Mouse (Mus musculus): ENCODE results near the gene Filip1l. TPM values are rescaled to one million over a fixed set of nuclear protein-coding genes. Genes with fewer than 3 reads are reported as not detected.

Gene Filip1l
- polyA plus RNA-seq, 1 experiment from 2014 or later, result 3.4 TPM

GRCm38 (mm10) chr16:57553235-57553634 lies 200.3 kb downstream of the Filip1l start:
- Histone ChIP-seq H3K9me3 (ENCODE audit: control insufficient read depth, low read length) (no peaks in the 10 kb centered on the region), H3K27me3 (ENCODE audit: control insufficient read depth, insufficient read depth, low read length) (peaks cover 11% of the 10 kb centered on the region), H3K4me3 (replicated peaks; ENCODE audit: low read length) (no peak overlapping the region), H3K9ac (no peak overlapping the region), H3K4me1 (replicated peaks; ENCODE audit: control insufficient read depth, insufficient read depth, low read length) (no peaks in the 10 kb centered on the region), H3K4me2 (replicated peaks) (no peak overlapping the region), H3K27ac (no peak overlapping the region), H3K36me3 (replicated peaks; ENCODE audit: control insufficient read depth, insufficient read depth) (no peaks in the 10 kb centered on the region)
- DNase-seq (ENCODE audit: low spot score) (no peak), ATAC-seq (ENCODE audit: low FRiP score) (no peak)

GRCm38 (mm10) chr16:57554886-57555400 lies 202.1 kb downstream of the Filip1l start:
- Histone ChIP-seq H3K36me3 (replicated peaks; ENCODE audit: control insufficient read depth, insufficient read depth) (no peaks in the 10 kb centered on the region), H3K9me3 (ENCODE audit: control insufficient read depth, low read length) (no peaks in the 10 kb centered on the region), H3K27ac (no peak overlapping the region), H3K4me1 (replicated peaks; ENCODE audit: control insufficient read depth, insufficient read depth, low read length) (no peaks in the 10 kb centered on the region), H3K4me3 (replicated peaks; ENCODE audit: low read length) (no peak overlapping the region), H3K4me2 (replicated peaks) (no peak overlapping the region), H3K27me3 (ENCODE audit: control insufficient read depth, insufficient read depth, low read length) (peaks cover 6% of the 10 kb centered on the region), H3K9ac (no peak overlapping the region)
- WGBS, result 63% methylated on average over 6 of the region's 6 CpGs
- ATAC-seq (ENCODE audit: low FRiP score), result no peak
- no peak for DNase-seq (ENCODE audit: low spot score)

GRCm38 (mm10) chr16:57555667-57556066 lies 202.8 kb downstream of the Filip1l start:
- H3K9ac ChIP-seq, result no peak overlapping the region
- ATAC-seq (ENCODE audit: low FRiP score) (no peak), DNase-seq (ENCODE audit: low spot score) (no peak)
- H3K9me3 ChIP-seq (ENCODE audit: control insufficient read depth, low read length), result no peaks in the 10 kb centered on the region
- WGBS, result 72% methylated on average over 4 of the region's 4 CpGs
- H3K27ac ChIP-seq, result no peak overlapping the region
- H3K4me3 ChIP-seq (replicated peaks; ENCODE audit: low read length), result no peak overlapping the region
- H3K4me2 ChIP-seq (replicated peaks), result no peak overlapping the region
- H3K4me1 ChIP-seq (replicated peaks; ENCODE audit: control insufficient read depth, insufficient read depth, low read length), result no peaks in the 10 kb centered on the region
- H3K27me3 ChIP-seq (ENCODE audit: control insufficient read depth, insufficient read depth, low read length), result peaks cover 2% of the 10 kb centered on the region; the same call in 1 of the 2 replicates
- H3K36me3 ChIP-seq (replicated peaks; ENCODE audit: control insufficient read depth, insufficient read depth), result no peaks in the 10 kb centered on the region

- no peaks in the 10 kb centered on the region for H3K27me3 ChIP-seq (ENCODE audit: control insufficient read depth, insufficient read depth, low read length)
- DNase-seq (ENCODE audit: low spot score) (no peak), ATAC-seq (ENCODE audit: low FRiP score) (no peak)
- no peaks in the 10 kb centered on the region for H3K36me3 ChIP-seq (replicated peaks; ENCODE audit: control insufficient read depth, insufficient read depth)
- 86% methylated on average over 2 of the region's 2 CpGs for WGBS
- no peak overlapping the region for H3K27ac ChIP-seq
- no peak overlapping the region for H3K4me2 ChIP-seq (replicated peaks)
- H3K4me3 ChIP-seq (replicated peaks; ENCODE audit: low read length), result no peak overlapping the region
- no peak overlapping the region for H3K9ac ChIP-seq
- H3K4me1 ChIP-seq (replicated peaks; ENCODE audit: control insufficient read depth, insufficient read depth, low read length), result no peaks in the 10 kb centered on the region
- H3K9me3 ChIP-seq (ENCODE audit: control insufficient read depth, low read length), result no peaks in the 10 kb centered on the region
Measured at GRCm38 (mm10) chr16:57556244-57556643, 203.4 kb downstream of the Filip1l start.

GRCm38 (mm10) chr16:57558258-57558657 lies 205.4 kb downstream of the Filip1l start:
- DNase-seq (ENCODE audit: low spot score) (no peak), ATAC-seq (ENCODE audit: low FRiP score) (no peak)
- H3K36me3 ChIP-seq (replicated peaks; ENCODE audit: control insufficient read depth, insufficient read depth), result no peaks in the 10 kb centered on the region
- H3K9me3 ChIP-seq (ENCODE audit: control insufficient read depth, low read length), result no peaks in the 10 kb centered on the region
- 94% methylated on average over 3 of the region's 3 CpGs for WGBS
- no peak overlapping the region for H3K27ac ChIP-seq
- no peak overlapping the region for H3K9ac ChIP-seq
- no peak overlapping the region for H3K4me3 ChIP-seq (replicated peaks; ENCODE audit: low read length)
- no peak overlapping the region for H3K4me2 ChIP-seq (replicated peaks)
- no peaks in the 10 kb centered on the region for H3K27me3 ChIP-seq (ENCODE audit: control insufficient read depth, insufficient read depth, low read length)
- H3K4me1 ChIP-seq (replicated peaks; ENCODE audit: control insufficient read depth, insufficient read depth, low read length), result no peaks in the 10 kb centered on the region

- no peak for DNase-seq (ENCODE audit: low spot score)
- 88% methylated on average over 1 of the region's 1 CpGs for WGBS
- Histone ChIP-seq H3K27me3 (ENCODE audit: control insufficient read depth, insufficient read depth, low read length) (no peaks in the 10 kb centered on the region), H3K4me1 (replicated peaks; ENCODE audit: control insufficient read depth, insufficient read depth, low read length) (no peaks in the 10 kb centered on the region), H3K27ac (no peak overlapping the region), H3K4me3 (replicated peaks; ENCODE audit: low read length) (no peak overlapping the region), H3K36me3 (replicated peaks; ENCODE audit: control insufficient read depth, insufficient read depth) (no peaks in the 10 kb centered on the region), H3K9ac (no peak overlapping the region), H3K9me3 (ENCODE audit: control insufficient read depth, low read length) (no peaks in the 10 kb centered on the region), H3K4me2 (replicated peaks) (no peak overlapping the region)
- no peak for ATAC-seq (ENCODE audit: low FRiP score)
Measured at GRCm38 (mm10) chr16:57560185-57560584, 207.3 kb downstream of the Filip1l start.

- Histone ChIP-seq H3K27ac (no peak overlapping the region), H3K9me3 (ENCODE audit: control insufficient read depth, low read length) (no peaks in the 10 kb centered on the region), H3K36me3 (replicated peaks; ENCODE audit: control insufficient read depth, insufficient read depth) (no peaks in the 10 kb centered on the region), H3K4me2 (replicated peaks) (no peak overlapping the region), H3K4me1 (replicated peaks; ENCODE audit: control insufficient read depth, insufficient read depth, low read length) (no peaks in the 10 kb centered on the region), H3K9ac (no peak overlapping the region), H3K4me3 (replicated peaks; ENCODE audit: low read length) (no peak overlapping the region), H3K27me3 (ENCODE audit: control insufficient read depth, insufficient read depth, low read length) (no peaks in the 10 kb centered on the region)
- ATAC-seq (ENCODE audit: low FRiP score), result no peak
- WGBS, result 91% methylated on average over 3 of the region's 3 CpGs
- DNase-seq (ENCODE audit: low spot score), result no peak
Measured at GRCm38 (mm10) chr16:57563453-57563852, 210.6 kb downstream of the Filip1l start.

- Histone ChIP-seq H3K4me2 (replicated peaks) (no peak overlapping the region), H3K4me3 (replicated peaks; ENCODE audit: low read length) (no peak overlapping the region), H3K36me3 (replicated peaks; ENCODE audit: control insufficient read depth, insufficient read depth) (no peaks in the 10 kb centered on the region), H3K9me3 (ENCODE audit: control insufficient read depth, low read length) (no peaks in the 10 kb centered on the region), H3K27ac (no peak overlapping the region), H3K4me1 (replicated peaks; ENCODE audit: control insufficient read depth, insufficient read depth, low read length) (no peaks in the 10 kb centered on the region), H3K27me3 (ENCODE audit: control insufficient read depth, insufficient read depth, low read length) (no peaks in the 10 kb centered on the region), H3K9ac (no peak overlapping the region)
- WGBS, result 70% methylated on average over 1 of the region's 1 CpGs
- ATAC-seq (ENCODE audit: low FRiP score) (no peak), DNase-seq (ENCODE audit: low spot score) (no peak)
Measured at GRCm38 (mm10) chr16:57564807-57565206, 211.9 kb downstream of the Filip1l start.

- ATAC-seq (ENCODE audit: low FRiP score) (no peak), DNase-seq (ENCODE audit: low spot score) (no peak)
- Histone ChIP-seq H3K9ac (no peak overlapping the region), H3K4me3 (replicated peaks; ENCODE audit: low read length) (no peak overlapping the region), H3K36me3 (replicated peaks; ENCODE audit: control insufficient read depth, insufficient read depth) (no peaks in the 10 kb centered on the region), H3K4me2 (replicated peaks) (no peak overlapping the region), H3K9me3 (ENCODE audit: control insufficient read depth, low read length) (no peaks in the 10 kb centered on the region), H3K27ac (no peak overlapping the region), H3K4me1 (replicated peaks; ENCODE audit: control insufficient read depth, insufficient read depth, low read length) (no peaks in the 10 kb centered on the region), H3K27me3 (ENCODE audit: control insufficient read depth, insufficient read depth, low read length) (no peaks in the 10 kb centered on the region)
- 85% methylated on average over 3 of the region's 3 CpGs for WGBS
Measured at GRCm38 (mm10) chr16:57566215-57566614, 213.3 kb downstream of the Filip1l start.
